Mouse (Mus musculus): ENCODE measurements around the gene Trp53i11. TPM values are rescaled to one million over a fixed set of nuclear protein-coding genes. Genes with fewer than 3 reads are reported as not detected.

Gene Trp53i11
- polyA plus RNA-seq, 1 experiment from 2014 or later, result 5.8 TPM

DNA sequence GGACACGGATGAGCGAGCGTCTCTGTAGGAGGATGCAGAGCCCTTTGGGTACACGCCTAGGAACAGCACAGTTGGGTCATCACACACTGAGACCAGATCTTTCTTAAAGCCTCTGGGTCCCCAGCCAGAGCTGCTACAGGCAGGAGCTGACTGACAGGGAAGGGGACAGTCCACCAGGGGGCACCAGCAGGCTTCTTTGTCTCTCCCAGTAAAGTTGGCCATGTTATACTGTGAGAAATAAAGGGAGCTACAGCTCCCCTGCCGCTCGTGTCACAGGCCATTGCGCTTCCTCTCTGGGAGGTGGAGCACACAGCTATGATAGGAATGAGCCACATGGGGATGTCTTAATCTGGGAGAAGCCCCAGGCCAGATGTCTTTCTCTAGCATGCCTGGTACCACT is 29.7 kb downstream of the Trp53i11 start:
- Histone ChIP-seq H3K36me3 (ENCODE audit: control insufficient read depth, insufficient read depth) (no peaks in the 10 kb centered on the region), H3K9me3 (replicated peaks; ENCODE audit: control insufficient read depth, low read length) (no peaks in the 10 kb centered on the region), H3K27me3 (ENCODE audit: control insufficient read depth, insufficient read depth, low read depth, low read length) (no peaks in the 10 kb centered on the region), H3K27ac (ENCODE audit: low read length) (no peak overlapping the region), H3K9ac (ENCODE audit: low read depth, low read length) (no peak overlapping the region), H3K4me2 (ENCODE audit: low read depth, low read length) (no peak overlapping the region), H3K4me3 (ENCODE audit: low read depth, low read length) (no peak overlapping the region), H3K4me1 (ENCODE audit: control insufficient read depth, low read depth, low read length) (no peaks in the 10 kb centered on the region)
- WGBS (ENCODE audit: insufficient replicate concordance), result 28% methylated on average over 7 of the region's 7 CpGs
- 0 out of 2 replicates have a peak, but pooled peaks have one; percentile 9 for ATAC-seq (ENCODE audit: low read depth)

DNA sequence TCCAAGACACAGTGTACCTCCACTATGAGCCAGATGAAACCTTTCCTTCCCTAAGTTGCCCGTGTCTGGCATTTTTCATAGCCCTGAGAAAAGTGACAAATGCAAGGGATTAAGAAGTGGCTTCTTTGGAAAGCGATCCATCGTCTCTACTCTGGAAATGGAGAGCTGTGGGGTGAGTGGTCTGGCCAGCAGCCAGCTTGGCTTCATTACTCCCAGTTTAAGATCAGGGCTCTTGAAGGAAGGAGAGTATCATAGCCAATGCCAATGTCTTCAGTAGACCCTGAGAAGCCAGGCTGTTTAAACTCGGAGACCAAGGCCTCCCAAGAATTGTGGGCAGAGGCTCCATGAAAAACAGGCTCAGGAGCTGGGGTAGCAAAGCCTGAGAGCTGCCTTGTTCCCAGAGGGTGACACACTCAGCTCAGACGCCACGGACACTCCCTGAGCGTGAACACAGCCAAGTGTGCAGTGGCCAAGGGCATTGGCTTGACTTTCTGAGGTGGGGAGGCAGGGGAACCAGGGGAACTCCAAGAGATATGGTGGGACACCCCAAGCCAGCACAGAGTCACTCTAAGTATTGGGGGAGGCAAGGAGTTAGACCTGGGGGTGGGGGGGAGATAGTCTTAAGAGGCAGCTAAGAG is 31.1 kb downstream of the Trp53i11 start:
- Histone ChIP-seq H3K4me1 (ENCODE audit: control insufficient read depth, low read depth, low read length) (no peaks in the 10 kb centered on the region), H3K9ac (ENCODE audit: low read depth, low read length) (no peak overlapping the region), H3K4me3 (ENCODE audit: low read depth, low read length) (no peak overlapping the region), H3K27ac (ENCODE audit: low read length) (no peak overlapping the region), H3K36me3 (ENCODE audit: control insufficient read depth, insufficient read depth) (no peaks in the 10 kb centered on the region), H3K27me3 (ENCODE audit: control insufficient read depth, insufficient read depth, low read depth, low read length) (no peaks in the 10 kb centered on the region), H3K4me2 (ENCODE audit: low read depth, low read length) (no peak overlapping the region), H3K9me3 (replicated peaks; ENCODE audit: control insufficient read depth, low read length) (no peaks in the 10 kb centered on the region)
- no peak for ATAC-seq (ENCODE audit: low read depth)
- 62% methylated on average over 7 of the region's 7 CpGs for WGBS (ENCODE audit: insufficient replicate concordance)

- no peaks in the 10 kb centered on the region for H3K4me1 ChIP-seq (ENCODE audit: control insufficient read depth, low read depth, low read length)
- ATAC-seq (ENCODE audit: low read depth), result no peak
- no peak overlapping the region for H3K4me2 ChIP-seq (ENCODE audit: low read depth, low read length)
- no peak overlapping the region for H3K9ac ChIP-seq (ENCODE audit: low read depth, low read length)
- WGBS (ENCODE audit: insufficient replicate concordance), result 63% methylated on average over 3 of the region's 3 CpGs
- no peaks in the 10 kb centered on the region for H3K36me3 ChIP-seq (ENCODE audit: control insufficient read depth, insufficient read depth)
- H3K9me3 ChIP-seq (replicated peaks; ENCODE audit: control insufficient read depth, low read length), result no peaks in the 10 kb centered on the region
- H3K4me3 ChIP-seq (ENCODE audit: low read depth, low read length), result no peak overlapping the region
- H3K27me3 ChIP-seq (ENCODE audit: control insufficient read depth, insufficient read depth, low read depth, low read length), result no peaks in the 10 kb centered on the region
- no peak overlapping the region for H3K27ac ChIP-seq (ENCODE audit: low read length)
Measured at GRCm38 (mm10) chr2:93219576-93219975, 32.2 kb downstream of the Trp53i11 start.

DNA sequence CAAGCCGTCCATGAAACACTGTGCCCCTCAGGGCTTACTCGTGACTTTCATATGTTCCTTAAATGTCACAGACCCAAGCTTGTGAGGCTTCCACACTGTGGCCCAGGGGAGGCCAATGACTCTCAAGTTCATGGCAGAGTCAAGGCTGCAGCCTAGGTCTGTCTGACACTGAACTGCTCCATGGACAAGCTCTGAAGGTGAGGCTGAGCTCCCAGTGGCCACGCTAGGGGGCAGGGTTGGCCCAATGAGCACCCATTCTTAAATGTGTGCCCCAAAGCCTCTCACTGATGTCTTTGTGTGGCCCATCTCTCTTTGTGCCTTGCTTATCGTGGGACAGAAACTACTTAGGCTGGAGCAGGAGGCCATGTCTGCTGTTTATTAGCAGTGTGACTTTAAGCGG is 33.1 kb downstream of the Trp53i11 start:
- Histone ChIP-seq H3K36me3 (ENCODE audit: control insufficient read depth, insufficient read depth) (no peaks in the 10 kb centered on the region), H3K9me3 (replicated peaks; ENCODE audit: control insufficient read depth, low read length) (no peaks in the 10 kb centered on the region), H3K4me3 (ENCODE audit: low read depth, low read length) (no peak overlapping the region), H3K27me3 (ENCODE audit: control insufficient read depth, insufficient read depth, low read depth, low read length) (no peaks in the 10 kb centered on the region), H3K4me2 (ENCODE audit: low read depth, low read length) (no peak overlapping the region), H3K4me1 (ENCODE audit: control insufficient read depth, low read depth, low read length) (no peaks in the 10 kb centered on the region), H3K9ac (ENCODE audit: low read depth, low read length) (no peak overlapping the region), H3K27ac (ENCODE audit: low read length) (no peak overlapping the region)
- WGBS (ENCODE audit: insufficient replicate concordance), result 52% methylated on average over 5 of the region's 5 CpGs
- no peak for ATAC-seq (ENCODE audit: low read depth)

DNA sequence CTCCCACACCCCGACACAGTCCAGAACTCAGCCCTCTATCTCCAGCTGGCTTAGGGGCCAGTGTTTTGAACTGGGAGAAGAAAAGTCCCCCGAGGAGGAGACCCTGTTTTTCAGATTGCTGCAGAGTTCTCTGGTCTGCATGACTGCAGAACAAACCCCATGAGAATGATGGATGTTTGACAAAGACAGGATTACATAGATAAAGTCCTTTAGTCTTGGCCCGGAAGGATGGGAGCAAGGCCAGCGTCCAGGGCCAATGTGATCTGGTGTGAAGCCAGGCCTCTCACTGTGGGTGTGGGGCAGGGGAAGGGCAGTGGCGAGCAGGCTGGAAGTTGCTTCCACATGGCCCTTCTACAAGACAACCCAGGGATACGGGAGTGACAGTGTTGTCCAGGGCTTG is 36.1 kb downstream of the Trp53i11 start:
- no peaks in the 10 kb centered on the region for H3K4me1 ChIP-seq (ENCODE audit: control insufficient read depth, low read depth, low read length)
- no peak overlapping the region for H3K27ac ChIP-seq (ENCODE audit: low read length)
- H3K9ac ChIP-seq (ENCODE audit: low read depth, low read length), result no peak overlapping the region
- H3K4me3 ChIP-seq (ENCODE audit: low read depth, low read length), result no peak overlapping the region
- ATAC-seq (ENCODE audit: low read depth), result no peak
- no peaks in the 10 kb centered on the region for H3K27me3 ChIP-seq (ENCODE audit: control insufficient read depth, insufficient read depth, low read depth, low read length)
- no peaks in the 10 kb centered on the region for H3K36me3 ChIP-seq (ENCODE audit: control insufficient read depth, insufficient read depth)
- no peaks in the 10 kb centered on the region for H3K9me3 ChIP-seq (replicated peaks; ENCODE audit: control insufficient read depth, low read length)
- H3K4me2 ChIP-seq (ENCODE audit: low read depth, low read length), result no peak overlapping the region
- 52% methylated on average over 6 of the region's 6 CpGs for WGBS (ENCODE audit: insufficient replicate concordance)

- no peak overlapping the region for H3K9ac ChIP-seq (ENCODE audit: low read depth, low read length)
- no peak for ATAC-seq (ENCODE audit: low read depth)
- no peak overlapping the region for H3K4me3 ChIP-seq (ENCODE audit: low read depth, low read length)
- H3K4me1 ChIP-seq (ENCODE audit: control insufficient read depth, low read depth, low read length), result no peaks in the 10 kb centered on the region
- 31% methylated on average over 20 of the region's 20 CpGs for WGBS (ENCODE audit: insufficient replicate concordance)
- H3K27me3 ChIP-seq (ENCODE audit: control insufficient read depth, insufficient read depth, low read depth, low read length), result no peaks in the 10 kb centered on the region
- no peaks in the 10 kb centered on the region for H3K9me3 ChIP-seq (replicated peaks; ENCODE audit: control insufficient read depth, low read length)
- H3K36me3 ChIP-seq (ENCODE audit: control insufficient read depth, insufficient read depth), result no peaks in the 10 kb centered on the region
- H3K27ac ChIP-seq (ENCODE audit: low read length), result no peak overlapping the region
- no peak overlapping the region for H3K4me2 ChIP-seq (ENCODE audit: low read depth, low read length)
Measured at GRCm38 (mm10) chr2:93226606-93227595, 39.6 kb downstream of the Trp53i11 start.

DNA sequence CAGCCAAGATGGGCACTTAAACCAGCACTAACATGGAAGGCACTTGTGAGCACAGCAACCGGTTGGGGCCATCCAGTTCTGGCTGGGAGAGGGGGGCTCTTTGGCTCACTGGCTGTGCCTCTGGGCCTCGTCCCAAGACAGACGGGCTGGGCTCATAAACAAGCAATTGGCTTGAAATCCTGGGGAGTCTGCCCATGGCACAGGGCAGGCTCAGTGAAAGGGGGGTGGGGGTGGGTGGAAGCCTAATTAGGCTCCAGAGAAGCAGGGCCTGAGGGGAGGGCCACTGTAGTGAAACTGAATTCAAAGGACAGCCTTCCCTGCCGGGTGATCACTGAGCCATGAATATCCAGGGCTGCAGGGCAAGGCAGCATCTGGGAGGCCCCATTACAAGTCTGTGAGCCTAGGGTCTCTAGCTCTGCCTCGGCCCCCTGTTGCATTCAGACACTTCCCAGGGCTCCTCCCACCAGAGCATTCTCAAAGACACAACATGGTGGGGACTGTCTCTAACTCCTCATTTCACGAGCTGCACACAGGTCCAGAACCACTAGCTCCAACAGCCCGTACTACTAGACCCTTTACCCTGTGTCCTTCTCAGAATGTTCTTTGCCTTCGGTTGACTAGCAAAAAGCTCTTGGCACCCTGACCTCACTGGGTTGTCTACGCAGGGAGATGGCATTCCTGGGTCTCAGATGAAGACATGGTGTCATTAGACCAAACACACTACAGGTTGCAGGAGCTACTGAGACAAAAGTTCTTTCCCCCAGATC is 40.5 kb downstream of the Trp53i11 start:
- no peak for ATAC-seq (ENCODE audit: low read depth)
- Histone ChIP-seq H3K27me3 (ENCODE audit: control insufficient read depth, insufficient read depth, low read depth, low read length) (no peaks in the 10 kb centered on the region), H3K36me3 (ENCODE audit: control insufficient read depth, insufficient read depth) (no peaks in the 10 kb centered on the region), H3K4me3 (ENCODE audit: low read depth, low read length) (no peak overlapping the region), H3K9ac (ENCODE audit: low read depth, low read length) (no peak overlapping the region), H3K4me2 (ENCODE audit: low read depth, low read length) (no peak overlapping the region), H3K9me3 (replicated peaks; ENCODE audit: control insufficient read depth, low read length) (no peaks in the 10 kb centered on the region), H3K27ac (ENCODE audit: low read length) (no peak overlapping the region), H3K4me1 (ENCODE audit: control insufficient read depth, low read depth, low read length) (no peaks in the 10 kb centered on the region)
- WGBS (ENCODE audit: insufficient replicate concordance), result 60% methylated on average over 9 of the region's 9 CpGs

GRCm38 (mm10) chr2:93228480-93228824 is 41.1 kb downstream of the Trp53i11 start:
- no peaks in the 10 kb centered on the region for H3K36me3 ChIP-seq (ENCODE audit: control insufficient read depth, insufficient read depth)
- H3K9ac ChIP-seq (ENCODE audit: low read depth, low read length), result no peak overlapping the region
- no peak for ATAC-seq (ENCODE audit: low read depth)
- H3K27ac ChIP-seq (ENCODE audit: low read length), result no peak overlapping the region
- H3K4me3 ChIP-seq (ENCODE audit: low read depth, low read length), result no peak overlapping the region
- 37% methylated on average over 5 of the region's 5 CpGs for WGBS (ENCODE audit: insufficient replicate concordance)
- H3K4me2 ChIP-seq (ENCODE audit: low read depth, low read length), result no peak overlapping the region
- no peaks in the 10 kb centered on the region for H3K27me3 ChIP-seq (ENCODE audit: control insufficient read depth, insufficient read depth, low read depth, low read length)
- H3K9me3 ChIP-seq (replicated peaks; ENCODE audit: control insufficient read depth, low read length), result no peaks in the 10 kb centered on the region
- no peaks in the 10 kb centered on the region for H3K4me1 ChIP-seq (ENCODE audit: control insufficient read depth, low read depth, low read length)
